Mouse (Mus musculus) MEL (cell line): ENCODE data around the gene Dppa2.

ENCODE experiments used
- CHD1 ChIP-seq: IDR thresholded peaks from 2 replicates; pipeline ENCODE4 v1.6.1; 2012; ENCODE audit warnings: low read depth, mild to moderate bottlenecking, inconsistent platforms, low read length, improper control_type of control experiment
- EP300 ChIP-seq, 2 experiments: IDR thresholded peaks; 2 replicates each; pipeline ENCODE4 v1.6.1; 2011; ENCODE audit warnings: improper control_type of control experiment in 2 of 2, low read length in 2 of 2, low read depth in 1 of 2, mild to moderate bottlenecking in 1 of 2
- MAZ ChIP-seq: IDR thresholded peaks from 2 replicates; pipeline ENCODE4 v1.6.1; 2012; ENCODE audit warnings: low read depth, mild to moderate bottlenecking, inconsistent platforms, low read length, improper control_type of control experiment
- SMC3 ChIP-seq: IDR thresholded peaks from 2 replicates; pipeline ENCODE4 v1.6.1; 2011; ENCODE audit warnings: low read depth, low read length, improper control_type of control experiment
- TAL1 ChIP-seq: IDR thresholded peaks from 2 replicates; pipeline ENCODE4 v1.6.1; 2012; ENCODE audit warnings: mild to moderate bottlenecking, inconsistent platforms, low read length, moderate library complexity, mixed read lengths
- TCF12 ChIP-seq: IDR thresholded peaks from 2 replicates; pipeline ENCODE4 v1.6.1; 2014; ENCODE audit warnings: low read depth, mild to moderate bottlenecking, inconsistent platforms, low read length, improper control_type of control experiment, moderate library complexity

DNA sequence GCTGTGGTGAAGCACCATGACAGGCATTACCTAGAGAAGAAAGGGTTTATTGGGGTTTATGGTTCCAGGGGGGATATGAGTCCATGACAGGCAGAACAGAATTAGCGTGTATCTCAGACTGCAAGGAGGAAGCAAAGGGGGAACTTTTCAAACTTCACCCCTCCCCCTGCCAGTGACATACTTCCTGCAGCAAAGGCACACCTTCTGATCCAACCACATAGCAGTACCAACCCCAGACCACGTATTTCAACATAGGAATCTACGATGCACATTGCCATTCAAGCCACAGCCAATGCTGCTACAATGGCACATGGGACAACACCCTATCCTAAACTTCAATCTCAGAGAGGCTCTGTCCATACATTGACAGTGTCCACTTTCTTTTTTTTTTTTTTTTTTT lies 3.8 kb upstream of the Dppa2 start:
- no peak for TF ChIP-seq MAZ
- no peak for TF ChIP-seq EP300 (IDR thresholded peaks at IDR 0.05; ENCODE audit: low read depth in 1 of 2, low read length in 2 of 2)
- no peak for TF ChIP-seq CHD1
- no peak for TF ChIP-seq TCF12
- no peak for TF ChIP-seq SMC3
- TF ChIP-seq TAL1 = no peak
